Mouse (Mus musculus) kidney, postnatal 0 days (tissue): Measurements from ENCODE around the gene Vangl1. TPM values are rescaled to one million over a fixed set of nuclear protein-coding genes. Genes with fewer than 3 reads are reported as not detected.

Experiments used
- ATAC-seq: fragments of 200-750 bp; cut with Nextera tagmentation; replicated peaks from 2 replicates; pipeline ENCODE4 v1.8.0; 2017; ENCODE audit warnings: low read depth, moderate number of reproducible peaks, moderate TSS enrichment, moderate library complexity; ENCODE audit not compliant: low FRiP score
- DNase-seq: peaks from one replicate; pipeline ENCODE4 v3.0.0-alpha.2; 2016; ENCODE audit warnings: low spot score
- H3K27ac ChIP-seq: fragments of 300-500 bp; sonication (generic); 2 replicates; pipeline ENCODE4 v1.5.1; 2014; ENCODE audit warnings: mild to moderate bottlenecking
- H3K27me3 ChIP-seq: fragments of 300-500 bp; sonication (generic); 2 replicates; pipeline ENCODE4 v1.6.1; 2014; ENCODE audit warnings: low read length, mixed read lengths; ENCODE audit not compliant: insufficient read depth
- H3K36me3 ChIP-seq: fragments of 300-500 bp; sonication (generic); 2 replicates; pipeline ENCODE4 v1.6.1; 2014; ENCODE audit warnings: low read length, mixed read lengths; ENCODE audit not compliant: insufficient read depth
- H3K4me1 ChIP-seq: fragments of 300-500 bp; sonication (generic); replicated peaks from 2 replicates; pipeline ENCODE4 v1.6.1; 2014; ENCODE audit warnings: antibody characterized with exemption, low read length, mixed read lengths; ENCODE audit not compliant: insufficient read depth
- H3K4me2 ChIP-seq: fragments of 300-500 bp; sonication (generic); 2 replicates; pipeline ENCODE4 v1.6.1; 2014; ENCODE audit warnings: mild to moderate bottlenecking, low read length, moderate library complexity, mixed read lengths
- H3K4me3 ChIP-seq: fragments of 300-500 bp; sonication (generic); replicated peaks from 2 replicates; pipeline ENCODE4 v1.5.1; 2014; ENCODE audit warnings: low read depth, low read length
- H3K9ac ChIP-seq: fragments of 300-500 bp; sonication (generic); 2 replicates; pipeline ENCODE4 v1.6.1; 2014; ENCODE audit warnings: low read depth, low read length
- H3K9me3 ChIP-seq: fragments of 300-500 bp; sonication (generic); replicated peaks from 2 replicates; pipeline ENCODE4 v1.6.1; 2016; ENCODE audit warnings: low read length, inconsistent platforms, mixed read lengths
- CTCF ChIP-seq: IDR thresholded peaks from 2 replicates; pipeline ENCODE4 v1.5.1; 2016; ENCODE audit warnings: antibody characterized with exemption, low read depth, mild to moderate bottlenecking, moderate library complexity
- WGBS: fragments of 180-500 bp; shearing (Covaris S2); extraction: QIAGEN DNeasy Blood & Tissue Kit; methylation state at CpG from one replicate; pipeline ENCODE4 v1.1.7; 2014; 5-methylcytosine and 5-hydroxymethylcytosine counted together
- polyA plus RNA-seq: library from polyadenylated mRNA; unstranded; fragments of >200 nt; fragmentation: Nextera tagmentation; extraction: Ambion mirVana; gene quantifications from 2 replicates; pipeline ENCODE4 v1.2.1, GENCODE M21; 2015

The Vangl1 gene
- polyA plus RNA-seq, 1 experiment from 2014 or later = 12.8 TPM

- no peak overlapping the region for H3K9ac ChIP-seq
- H3K4me3 ChIP-seq = no peak overlapping the region
- H3K27ac ChIP-seq = peak overlapping the region; percentile 84
- H3K4me2 ChIP-seq = peak overlapping the region; percentile 3; the same call in 1 of the 2 replicates
- no peak for TF ChIP-seq CTCF
- H3K9me3 ChIP-seq = no peaks in the 10 kb centered on the region
- H3K36me3 ChIP-seq = no peaks in the 10 kb centered on the region
- 34% methylated on average over 4 of the region's 4 CpGs for WGBS
- H3K4me1 ChIP-seq = peaks cover 17% of the 10 kb centered on the region
- DNase-seq = no peak
- ATAC-seq = peak; percentile 55
- H3K27me3 ChIP-seq = no peaks in the 10 kb centered on the region
These were observed 52.0 kb downstream of the Vangl1 start for GRCm38 (mm10) chr3:102152471-102152870.

- H3K4me1 ChIP-seq = peaks cover 17% of the 10 kb centered on the region
- WGBS = 55% methylated on average over 4 of the region's 4 CpGs
- H3K9ac ChIP-seq = no peak overlapping the region
- H3K4me2 ChIP-seq = no peak overlapping the region
- no peaks in the 10 kb centered on the region for H3K27me3 ChIP-seq
- H3K9me3 ChIP-seq = no peaks in the 10 kb centered on the region
- TF ChIP-seq CTCF = no peak
- no peaks in the 10 kb centered on the region for H3K36me3 ChIP-seq
- ATAC-seq = no peak
- H3K4me3 ChIP-seq = no peak overlapping the region
- DNase-seq = no peak
- peak overlapping the region; percentile 84 for H3K27ac ChIP-seq
These were observed 52.6 kb downstream of the Vangl1 start for GRCm38 (mm10) chr3:102151850-102152249.

GRCm38 (mm10) chr3:102149941-102150340, 54.6 kb downstream of the Vangl1 start:
- no peak overlapping the region for H3K9ac ChIP-seq
- H3K27me3 ChIP-seq = no peaks in the 10 kb centered on the region
- DNase-seq = no peak
- no peak overlapping the region for H3K27ac ChIP-seq
- H3K4me2 ChIP-seq = no peak overlapping the region
- ATAC-seq = no peak
- peaks cover 17% of the 10 kb centered on the region for H3K4me1 ChIP-seq
- H3K36me3 ChIP-seq = no peaks in the 10 kb centered on the region
- no peak overlapping the region for H3K4me3 ChIP-seq
- 13% methylated on average over 7 of the region's 7 CpGs for WGBS
- no peaks in the 10 kb centered on the region for H3K9me3 ChIP-seq
- no peak for TF ChIP-seq CTCF

- 81% methylated on average over 4 of the region's 4 CpGs for WGBS
- Histone ChIP-seq H3K9ac (no peak overlapping the region), H3K27ac (no peak overlapping the region), H3K9me3 (no peaks in the 10 kb centered on the region), H3K4me3 (no peak overlapping the region), H3K4me1 (peaks cover 9% of the 10 kb centered on the region), H3K4me2 (no peak overlapping the region), H3K36me3 (no peaks in the 10 kb centered on the region), H3K27me3 (no peaks in the 10 kb centered on the region)
- DNase-seq (no peak), ATAC-seq (no peak)
- no peak for TF ChIP-seq CTCF
These were observed 57.3 kb downstream of the Vangl1 start for GRCm38 (mm10) chr3:102147189-102147588.

- no peak overlapping the region for H3K9ac ChIP-seq
- no peak overlapping the region for H3K27ac ChIP-seq
- no peaks in the 10 kb centered on the region for H3K36me3 ChIP-seq
- no peak overlapping the region for H3K4me3 ChIP-seq
- DNase-seq = no peak
- H3K9me3 ChIP-seq = no peaks in the 10 kb centered on the region
- TF ChIP-seq CTCF = no peak
- H3K4me2 ChIP-seq = no peak overlapping the region
- no peaks in the 10 kb centered on the region for H3K27me3 ChIP-seq
- peaks cover 6% of the 10 kb centered on the region; the same call in 1 of the 2 replicates for H3K4me1 ChIP-seq
- no peak for ATAC-seq
- 38% methylated on average over 6 of the region's 6 CpGs for WGBS
These were observed 58.1 kb downstream of the Vangl1 start for GRCm38 (mm10) chr3:102146428-102146827.

- Histone ChIP-seq H3K4me2 (no peak overlapping the region), H3K27ac (no peak overlapping the region), H3K9me3 (no peaks in the 10 kb centered on the region), H3K4me3 (no peak overlapping the region), H3K27me3 (no peaks in the 10 kb centered on the region), H3K9ac (no peak overlapping the region), H3K36me3 (no peaks in the 10 kb centered on the region), H3K4me1 (peaks cover 6% of the 10 kb centered on the region; the same call in 1 of the 2 replicates)
- ATAC-seq (no peak), DNase-seq (peak; percentile 44)
- no peak for TF ChIP-seq CTCF
- WGBS = 34% methylated on average over 6 of the region's 6 CpGs
These were observed 58.7 kb downstream of the Vangl1 start for GRCm38 (mm10) chr3:102145645-102146386.
